Mouse (Mus musculus) kidney, adult 11 months (tissue): ENCODE data around the gene Hoxb2.
A peak's percentile ranks its signal among the peaks of the same experiment; 100 is the strongest.

ENCODE experiments used
- DNase-seq: peaks from one replicate; pipeline ENCODE4 v3.0.0; 2022

Hoxb2 gene

GRCm38 (mm10) chr11:96352691-96353521, 2.6 kb downstream of the Hoxb2 start:
- DNase-seq: peak; percentile 79

- DNase-seq: no peak
Observed at GRCm38 (mm10) chr11:96353522-96353841, 3.2 kb downstream of the Hoxb2 start.

GRCm38 (mm10) chr11:96353939-96354338, 3.6 kb downstream of the Hoxb2 start:
- DNase-seq: no peak

- DNase-seq: peak; percentile 62
Observed at GRCm38 (mm10) chr11:96354376-96354775, 4.1 kb downstream of the Hoxb2 start.

GRCm38 (mm10) chr11:96354801-96355311, 4.5 kb downstream of the Hoxb2 start:
- DNase-seq: no peak

- peak; percentile 47 for DNase-seq
Observed at GRCm38 (mm10) chr11:96363807-96364206, 13.5 kb downstream of the Hoxb2 start.

GRCm38 (mm10) chr11:96365441-96366091, 15.2 kb downstream of the Hoxb2 start, which contains the start of gene Hoxb1:
Gene Hoxb1, plus strand, starts transcription at chr11:96365752.
- DNase-seq: no peak

GRCm38 (mm10) chr11:96366092-96367041, 16.0 kb downstream of the Hoxb2 start:
- peak; percentile 30 for DNase-seq

- DNase-seq: no peak
Observed at GRCm38 (mm10) chr11:96367141-96367540, 16.8 kb downstream of the Hoxb2 start.

- DNase-seq: no peak
Observed at GRCm38 (mm10) chr11:96368686-96369085, 18.4 kb downstream of the Hoxb2 start.

- no peak for DNase-seq
Observed at GRCm38 (mm10) chr11:96369140-96369539, 18.8 kb downstream of the Hoxb2 start.

GRCm38 (mm10) chr11:96371726-96372125, 21.4 kb downstream of the Hoxb2 start:
- DNase-seq: no peak

GRCm38 (mm10) chr11:96372519-96372918, 22.2 kb downstream of the Hoxb2 start:
- DNase-seq: no peak

- DNase-seq: no peak
Observed at GRCm38 (mm10) chr11:96374810-96375209, 24.5 kb downstream of the Hoxb2 start.

- DNase-seq: no peak
Observed at GRCm38 (mm10) chr11:96383381-96383780, 33.1 kb downstream of the Hoxb2 start.

- DNase-seq: no peak
Observed at GRCm38 (mm10) chr11:96387635-96388034, 37.3 kb downstream of the Hoxb2 start.

GRCm38 (mm10) chr11:96396772-96397626, 46.7 kb downstream of the Hoxb2 start:
- no peak for DNase-seq

- DNase-seq: no peak
Observed at GRCm38 (mm10) chr11:96397806-96398335, 47.5 kb downstream of the Hoxb2 start.

GRCm38 (mm10) chr11:96399923-96400322, 49.6 kb downstream of the Hoxb2 start:
- no peak for DNase-seq
